Mouse (Mus musculus): ENCODE measurements around the gene Pkd1. TPM values are rescaled to one million over a fixed set of nuclear protein-coding genes. Genes with fewer than 3 reads are reported as not detected.

Pkd1 gene
- total RNA-seq, 2 experiments from 2014 or later = 41.2 to 50.6 TPM

- intact Hi-C loops (cut with DNase I) = no loop called here
- no peak for DNase-seq (ENCODE audit: low spot score)
Observed at GRCm38 (mm10) chr17:24560301-24561028, 10.8 kb downstream of the Pkd1 start.

- no peak for DNase-seq (ENCODE audit: low spot score)
- intact Hi-C loops (cut with DNase I) = no loop called here
Observed at GRCm38 (mm10) chr17:24561592-24561991, 12.0 kb downstream of the Pkd1 start.

GRCm38 (mm10) chr17:24563638-24564037 is 14.0 kb downstream of the Pkd1 start:
- intact Hi-C loops (cut with DNase I) = no loop called here
- no peak for DNase-seq (ENCODE audit: low spot score)

GRCm38 (mm10) chr17:24564422-24564821 is 14.8 kb downstream of the Pkd1 start:
- no peak for DNase-seq (ENCODE audit: low spot score)
- intact Hi-C loops (cut with DNase I) = no loop called here

- intact Hi-C loops (cut with DNase I) = no loop called here
- DNase-seq (ENCODE audit: low spot score) = no peak
Observed at GRCm38 (mm10) chr17:24565092-24565491, 15.5 kb downstream of the Pkd1 start.

GRCm38 (mm10) chr17:24565792-24566191 is 16.2 kb downstream of the Pkd1 start:
- DNase-seq (ENCODE audit: low spot score) = no peak
- intact Hi-C loops (cut with DNase I) = no loop called here

- intact Hi-C loops (cut with DNase I) = no loop called here
- DNase-seq (ENCODE audit: low spot score) = peak; percentile 45
Observed at GRCm38 (mm10) chr17:24567034-24567779, 17.6 kb downstream of the Pkd1 start.

GRCm38 (mm10) chr17:24569837-24570236 is 20.2 kb downstream of the Pkd1 start:
- no peak for DNase-seq (ENCODE audit: low spot score)
- intact Hi-C loops (cut with DNase I) = no loop called here

GRCm38 (mm10) chr17:24572651-24573245 is 23.1 kb downstream of the Pkd1 start:
- intact Hi-C loops (cut with DNase I) = no loop called here
- no peak for DNase-seq (ENCODE audit: low spot score)

GRCm38 (mm10) chr17:24573811-24574210 is 24.2 kb downstream of the Pkd1 start:
- no peak for DNase-seq (ENCODE audit: low spot score)

GRCm38 (mm10) chr17:24579532-24579931 is 29.9 kb downstream of the Pkd1 start:
- intact Hi-C loops (cut with DNase I) = no loop called here

More at GRCm38 (mm10) chr17:24573811-24574210, 24.2 kb downstream of the Pkd1 start:
- intact Hi-C loops (cut with DNase I) = no loop called here

GRCm38 (mm10) chr17:24580287-24580686 is 30.7 kb downstream of the Pkd1 start:
- intact Hi-C loops (cut with DNase I) = no loop called here
- DNase-seq (ENCODE audit: low spot score) = no peak

More at GRCm38 (mm10) chr17:24579532-24579931, 29.9 kb downstream of the Pkd1 start:
- no peak for DNase-seq (ENCODE audit: low spot score)

GRCm38 (mm10) chr17:24583599-24584460 is 34.2 kb downstream of the Pkd1 start:
- intact Hi-C loops (cut with DNase I) = loop anchor here (2.0 kb wide), 1 partner anchor 43 kb away; no protein-coding TSS in a partner anchor
- no peak for DNase-seq (ENCODE audit: low spot score)

GRCm38 (mm10) chr17:24584520-24584919 is 34.9 kb downstream of the Pkd1 start:
- intact Hi-C loops (cut with DNase I) = loop anchor here (2.0 kb wide), 1 partner anchor 44 kb away; no protein-coding TSS in a partner anchor
- no peak for DNase-seq (ENCODE audit: low spot score)

- intact Hi-C loops (cut with DNase I) = no loop called here
- no peak for DNase-seq (ENCODE audit: low spot score)
Observed at GRCm38 (mm10) chr17:24586532-24586931, 36.9 kb downstream of the Pkd1 start.

GRCm38 (mm10) chr17:24590943-24591342 is 41.3 kb downstream of the Pkd1 start:
- DNase-seq (ENCODE audit: low spot score) = no peak
- intact Hi-C loops (cut with DNase I) = no loop called here

GRCm38 (mm10) chr17:24591695-24592094 is 42.1 kb downstream of the Pkd1 start:
- intact Hi-C loops (cut with DNase I) = no loop called here
- no peak for DNase-seq (ENCODE audit: low spot score)

GRCm38 (mm10) chr17:24593248-24593647 is 43.6 kb downstream of the Pkd1 start:
- intact Hi-C loops (cut with DNase I) = no loop called here
- no peak for DNase-seq (ENCODE audit: low spot score)

GRCm38 (mm10) chr17:24593992-24594890 is 44.6 kb downstream of the Pkd1 start:
- intact Hi-C loops (cut with DNase I) = no loop called here
- no peak for DNase-seq (ENCODE audit: low spot score)

Measured in heart, postnatal 25 days (tissue).